Mouse (Mus musculus) urinary bladder, postnatal 14 days (tissue): ENCODE results near the gene Rps9.
"Not testable (repeated sequence)": the region's sequence is repeated elsewhere in the genome, so short reads cannot be mapped to it uniquely, and the experiment has no call there.

Experiments used
- DNase-seq: peaks from one replicate; pipeline ENCODE4 v3.0.0; 2021; ENCODE audit warnings: low spot score

Gene Rps9

GRCm38 (mm10) chr7:3703879-3704441, at the start of gene Rps9:
TSS of gene Rps9 (plus strand) at chr7:3703993.
- DNase-seq = peak; percentile 97

GRCm38 (mm10) chr7:3656966-3657365, 46.8 kb upstream of the Rps9 start:
- DNase-seq = no peak

- DNase-seq = no peak
These were observed 45.2 kb upstream of the Rps9 start for GRCm38 (mm10) chr7:3658578-3658977.

- no peak for DNase-seq
These were observed 39.1 kb upstream of the Rps9 start for GRCm38 (mm10) chr7:3664524-3665214.

GRCm38 (mm10) chr7:3665215-3666114, 38.3 kb upstream of the Rps9 start, which contains the start of gene Leng1:
TSS of gene Leng1 (minus strand) at chr7:3665840.
- peak; percentile 97 for DNase-seq

- no peak for DNase-seq
These were observed 36.8 kb upstream of the Rps9 start for GRCm38 (mm10) chr7:3666921-3667391.

GRCm38 (mm10) chr7:3674507-3675227, 29.1 kb upstream of the Rps9 start:
- peak; percentile 91 for DNase-seq

- no peak for DNase-seq
These were observed 28.6 kb upstream of the Rps9 start for GRCm38 (mm10) chr7:3675228-3675548.

GRCm38 (mm10) chr7:3676371-3676770, 27.4 kb upstream of the Rps9 start:
- DNase-seq = no peak

GRCm38 (mm10) chr7:3677342-3677741, 26.5 kb upstream of the Rps9 start, which contains the start of gene Tmc4:
TSS of gene Tmc4 (minus strand) at chr7:3677553.
- DNase-seq = peak; percentile 75

- no peak for DNase-seq
These were observed 19.8 kb upstream of the Rps9 start for GRCm38 (mm10) chr7:3683908-3684550.

- DNase-seq = no peak
These were observed 19.1 kb upstream of the Rps9 start for GRCm38 (mm10) chr7:3684698-3685097.

- no peak for DNase-seq
These were observed 18.2 kb upstream of the Rps9 start for GRCm38 (mm10) chr7:3685400-3686187.

GRCm38 (mm10) chr7:3691919-3692318, 11.9 kb upstream of the Rps9 start:
- DNase-seq = no peak

GRCm38 (mm10) chr7:3692382-3692986, 11.3 kb upstream of the Rps9 start, which contains the start of gene Tsen34:
TSS of gene Tsen34 (plus strand) at chr7:3692863.
- DNase-seq = no peak

- peak; percentile 98 for DNase-seq
These were observed 10.6 kb upstream of the Rps9 start, which contains the start of gene Mboat7 for GRCm38 (mm10) chr7:3692987-3693808. TSS of gene Mboat7 (minus strand) at chr7:3693523.

GRCm38 (mm10) chr7:3693809-3694075, 10.1 kb upstream of the Rps9 start:
- DNase-seq = no peak

- DNase-seq = peak; percentile 81
These were observed 9.5 kb upstream of the Rps9 start for GRCm38 (mm10) chr7:3694076-3694948.

GRCm38 (mm10) chr7:3694949-3695305, 8.9 kb upstream of the Rps9 start:
- not testable (repeated sequence) for DNase-seq
